Mouse (Mus musculus): ENCODE data around the gene Sult6b2. TPM values are rescaled to one million over a fixed set of nuclear protein-coding genes. Genes with fewer than 3 reads are reported as not detected.

The Sult6b2 gene
- polyA plus RNA-seq, 1 experiment from 2014 or later = not detected

- no peaks in the 10 kb centered on the region for H3K27me3 ChIP-seq
- 85% methylated on average over 4 of the region's 4 CpGs for WGBS
- no peaks in the 10 kb centered on the region for H3K36me3 ChIP-seq
- H3K9ac ChIP-seq = no peak overlapping the region
- H3K4me1 ChIP-seq (replicated peaks) = no peaks in the 10 kb centered on the region
- ATAC-seq (ENCODE audit: low FRiP score, low read depth) = no peak
- H3K4me3 ChIP-seq = no peak overlapping the region
- H3K9me3 ChIP-seq = no peaks in the 10 kb centered on the region
- H3K27ac ChIP-seq (replicated peaks) = no peak overlapping the region
- no peak overlapping the region for H3K4me2 ChIP-seq
These were observed 2.0 kb upstream of the Sult6b2 start for GRCm38 (mm10) chr6:142806326-142806725.

DNA sequence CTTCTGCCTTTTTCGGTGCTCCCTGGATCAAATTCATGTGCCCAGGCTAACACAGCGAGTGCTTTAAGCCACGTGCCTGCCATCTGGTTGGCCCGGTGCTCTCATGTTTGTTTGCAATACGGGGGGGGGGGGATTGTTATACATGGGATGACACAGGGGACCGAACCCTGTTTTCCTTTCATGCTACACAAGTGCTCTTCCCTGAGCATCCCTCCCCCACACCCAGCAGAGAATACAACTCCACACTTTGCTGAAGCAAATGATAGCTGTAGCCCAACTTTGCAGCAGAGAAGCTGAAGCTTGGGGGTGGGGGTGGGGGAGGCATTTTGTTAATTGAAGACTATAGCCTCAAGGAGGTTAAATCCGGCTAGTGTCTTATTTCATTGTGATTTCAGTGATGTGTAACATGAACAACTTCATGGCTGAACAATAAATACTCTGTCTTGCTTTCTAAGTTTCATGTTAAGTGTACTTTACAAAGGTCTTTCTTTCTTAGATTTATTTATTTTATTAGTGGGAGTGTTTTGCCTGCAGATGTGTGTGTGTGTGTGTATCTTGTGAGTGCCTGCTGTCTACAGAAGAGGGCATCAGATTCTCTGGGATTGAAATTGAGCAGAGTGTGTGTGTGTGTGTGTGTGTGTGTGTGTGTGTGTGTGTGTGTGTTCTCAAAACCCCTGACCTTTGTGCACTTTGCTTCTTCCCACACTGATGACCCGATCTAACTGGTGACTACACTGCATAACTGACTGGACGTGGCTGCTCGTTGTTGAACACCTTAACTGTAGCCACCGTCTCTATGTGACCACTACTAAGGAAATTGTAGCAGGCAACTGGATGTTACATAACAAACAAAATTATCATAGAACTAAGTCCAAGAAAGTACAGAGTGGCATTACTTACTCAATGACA is 1.4 kb downstream of the Sult6b2 start:
- Histone ChIP-seq H3K27me3 (no peaks in the 10 kb centered on the region), H3K27ac (replicated peaks) (no peak overlapping the region), H3K4me1 (replicated peaks) (no peaks in the 10 kb centered on the region), H3K9ac (no peak overlapping the region), H3K4me3 (no peak overlapping the region), H3K36me3 (no peaks in the 10 kb centered on the region), H3K4me2 (no peak overlapping the region), H3K9me3 (no peaks in the 10 kb centered on the region)
- WGBS = 58% methylated on average over 11 of the region's 11 CpGs
- ATAC-seq (ENCODE audit: low FRiP score, low read depth) = no peak

- Histone ChIP-seq H3K4me1 (replicated peaks) (no peaks in the 10 kb centered on the region), H3K9ac (no peak overlapping the region), H3K27me3 (no peaks in the 10 kb centered on the region), H3K9me3 (no peaks in the 10 kb centered on the region), H3K4me2 (no peak overlapping the region), H3K4me3 (no peak overlapping the region), H3K36me3 (no peaks in the 10 kb centered on the region), H3K27ac (replicated peaks) (no peak overlapping the region)
- 79% methylated on average over 5 of the region's 5 CpGs for WGBS
- no peak for ATAC-seq (ENCODE audit: low FRiP score, low read depth)
These were observed 2.6 kb downstream of the Sult6b2 start for GRCm38 (mm10) chr6:142801687-142802086.

GRCm38 (mm10) chr6:142799704-142800374 is 4.5 kb downstream of the Sult6b2 start:
- Histone ChIP-seq H3K4me2 (no peak overlapping the region), H3K9me3 (no peaks in the 10 kb centered on the region), H3K9ac (no peak overlapping the region), H3K36me3 (no peaks in the 10 kb centered on the region), H3K4me1 (replicated peaks) (no peaks in the 10 kb centered on the region), H3K27me3 (no peaks in the 10 kb centered on the region), H3K4me3 (no peak overlapping the region), H3K27ac (replicated peaks) (no peak overlapping the region)
- 80% methylated on average over 7 of the region's 7 CpGs for WGBS
- ATAC-seq (ENCODE audit: low FRiP score, low read depth) = no peak

GRCm38 (mm10) chr6:142798837-142799236 is 5.5 kb downstream of the Sult6b2 start:
- H3K9ac ChIP-seq = no peak overlapping the region
- H3K9me3 ChIP-seq = no peaks in the 10 kb centered on the region
- 69% methylated on average over 9 of the region's 9 CpGs for WGBS
- H3K27ac ChIP-seq (replicated peaks) = no peak overlapping the region
- H3K4me3 ChIP-seq = no peak overlapping the region
- H3K4me1 ChIP-seq (replicated peaks) = peaks cover under 1% of the 10 kb centered on the region
- no peaks in the 10 kb centered on the region for H3K36me3 ChIP-seq
- ATAC-seq (ENCODE audit: low FRiP score, low read depth) = no peak
- no peak overlapping the region for H3K4me2 ChIP-seq
- H3K27me3 ChIP-seq = no peaks in the 10 kb centered on the region

DNA sequence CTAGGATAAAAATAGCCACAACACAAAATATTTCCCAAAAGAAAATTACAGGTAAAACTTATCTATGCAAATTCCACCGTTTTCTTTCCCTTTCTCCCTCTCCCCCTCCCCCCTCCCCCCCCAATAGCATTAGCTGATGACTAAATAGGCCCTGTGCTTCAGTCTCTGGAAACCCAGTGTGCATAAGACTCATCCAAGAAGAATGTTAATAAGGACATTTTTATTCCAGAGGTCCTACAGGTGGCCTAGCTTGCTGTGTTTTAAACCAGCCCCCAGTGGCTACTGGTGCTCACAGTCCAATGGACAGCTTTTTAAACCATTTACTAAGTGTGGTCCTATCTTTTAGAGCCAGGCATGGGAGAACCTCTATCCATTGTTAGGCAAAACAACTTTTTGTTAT is 6.3 kb downstream of the Sult6b2 start:
- peaks cover 9% of the 10 kb centered on the region for H3K4me1 ChIP-seq (replicated peaks)
- no peak overlapping the region for H3K4me2 ChIP-seq
- no peaks in the 10 kb centered on the region for H3K27me3 ChIP-seq
- H3K27ac ChIP-seq (replicated peaks) = no peak overlapping the region
- H3K4me3 ChIP-seq = no peak overlapping the region
- no peaks in the 10 kb centered on the region for H3K36me3 ChIP-seq
- ATAC-seq (ENCODE audit: low FRiP score, low read depth) = no peak
- H3K9me3 ChIP-seq = no peaks in the 10 kb centered on the region
- 78% methylated on average over 1 of the region's 1 CpGs for WGBS
- H3K9ac ChIP-seq = no peak overlapping the region

DNA sequence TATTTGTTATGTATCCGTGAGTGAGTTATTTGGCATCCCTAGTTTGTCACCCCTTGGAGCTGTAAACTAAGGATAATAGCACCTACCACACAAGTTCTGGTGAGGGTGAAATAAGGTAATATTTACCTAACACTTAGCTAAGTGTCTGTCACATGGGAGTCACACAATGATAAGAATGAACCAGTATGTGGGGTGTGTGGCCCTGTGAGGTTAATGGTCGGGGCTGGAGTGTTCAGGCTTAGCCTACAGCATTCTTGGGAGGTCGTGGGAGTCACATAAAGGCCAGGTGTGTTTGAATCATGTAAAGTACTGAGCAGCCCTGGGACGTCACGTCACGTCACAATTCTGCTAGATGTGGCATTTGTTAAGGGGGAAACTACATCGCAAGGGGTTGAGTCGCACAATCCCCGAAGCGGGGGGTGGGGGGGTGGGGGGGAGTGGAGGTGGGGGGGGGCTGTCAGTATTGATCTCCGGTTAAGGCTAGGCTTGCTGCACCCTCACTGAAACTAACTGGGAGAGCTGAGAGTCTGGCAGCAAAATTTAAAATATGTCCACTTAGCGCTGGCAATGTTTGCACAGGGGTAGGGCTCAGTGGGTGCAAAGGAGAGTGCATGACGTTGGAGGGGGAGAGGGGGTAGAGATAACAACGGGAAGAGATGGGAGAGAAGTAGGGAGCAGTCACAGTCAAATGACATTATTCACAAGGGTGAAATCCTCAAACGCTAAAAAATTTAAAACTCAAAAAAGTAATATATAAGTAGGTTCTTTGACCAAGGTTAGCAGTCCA is 8.5 kb downstream of the Sult6b2 start:
- no peak overlapping the region for H3K27ac ChIP-seq (replicated peaks)
- no peak overlapping the region for H3K9ac ChIP-seq

GRCm38 (mm10) chr6:142795087-142795486 is 9.2 kb downstream of the Sult6b2 start:
- no peak overlapping the region for H3K9ac ChIP-seq
- H3K4me3 ChIP-seq = no peak overlapping the region
- no peak overlapping the region for H3K27ac ChIP-seq (replicated peaks)
- ATAC-seq (ENCODE audit: low FRiP score, low read depth) = no peak
- 93% methylated on average over 9 of the region's 9 CpGs for WGBS
- H3K9me3 ChIP-seq = no peaks in the 10 kb centered on the region
- no peak overlapping the region for H3K4me2 ChIP-seq
- H3K36me3 ChIP-seq = no peaks in the 10 kb centered on the region
- peaks cover 17% of the 10 kb centered on the region for H3K4me1 ChIP-seq (replicated peaks)
- no peaks in the 10 kb centered on the region for H3K27me3 ChIP-seq

More for the DNA sequence above, 8.5 kb downstream of the Sult6b2 start:
- Histone ChIP-seq H3K27me3 (no peaks in the 10 kb centered on the region), H3K36me3 (no peaks in the 10 kb centered on the region), H3K4me1 (replicated peaks) (peaks cover 17% of the 10 kb centered on the region), H3K4me3 (no peak overlapping the region), H3K4me2 (no peak overlapping the region), H3K9me3 (no peaks in the 10 kb centered on the region)
- no peak for ATAC-seq (ENCODE audit: low FRiP score, low read depth)
- WGBS = 83% methylated on average over 15 of the region's 15 CpGs

DNA sequence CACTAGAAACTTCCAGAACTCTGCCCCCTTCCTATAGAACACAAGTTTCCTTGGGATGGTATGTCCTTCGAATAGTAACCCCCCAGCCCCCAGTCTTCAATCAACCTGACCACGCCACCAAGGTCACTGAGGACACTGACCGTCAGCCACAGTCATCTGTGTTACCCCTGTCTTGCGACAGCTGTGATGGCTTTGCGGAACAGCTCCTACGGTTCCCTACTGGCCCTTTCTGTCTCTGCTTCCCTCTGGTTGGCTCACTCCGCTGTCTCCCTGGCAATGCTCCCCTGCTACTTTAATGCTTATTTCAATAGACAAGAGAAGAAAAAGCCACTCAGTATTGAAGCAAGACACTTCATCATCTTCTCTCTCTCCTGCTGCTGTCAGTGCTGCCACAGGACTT is 10.8 kb downstream of the Sult6b2 start:
- 8% methylated on average over 7 of the region's 7 CpGs for WGBS
- Histone ChIP-seq H3K9ac (no peak overlapping the region), H3K27ac (replicated peaks) (no peak overlapping the region; the same call in 1 of the 2 replicates), H3K36me3 (no peaks in the 10 kb centered on the region), H3K4me2 (peak overlapping the region; percentile 22; the same call in 1 of the 2 replicates), H3K27me3 (no peaks in the 10 kb centered on the region), H3K9me3 (no peaks in the 10 kb centered on the region), H3K4me1 (replicated peaks) (peaks cover 18% of the 10 kb centered on the region), H3K4me3 (no peak overlapping the region)
- peak; percentile 46; the same call in 1 of the 2 replicates for ATAC-seq (ENCODE audit: low FRiP score, low read depth)

DNA sequence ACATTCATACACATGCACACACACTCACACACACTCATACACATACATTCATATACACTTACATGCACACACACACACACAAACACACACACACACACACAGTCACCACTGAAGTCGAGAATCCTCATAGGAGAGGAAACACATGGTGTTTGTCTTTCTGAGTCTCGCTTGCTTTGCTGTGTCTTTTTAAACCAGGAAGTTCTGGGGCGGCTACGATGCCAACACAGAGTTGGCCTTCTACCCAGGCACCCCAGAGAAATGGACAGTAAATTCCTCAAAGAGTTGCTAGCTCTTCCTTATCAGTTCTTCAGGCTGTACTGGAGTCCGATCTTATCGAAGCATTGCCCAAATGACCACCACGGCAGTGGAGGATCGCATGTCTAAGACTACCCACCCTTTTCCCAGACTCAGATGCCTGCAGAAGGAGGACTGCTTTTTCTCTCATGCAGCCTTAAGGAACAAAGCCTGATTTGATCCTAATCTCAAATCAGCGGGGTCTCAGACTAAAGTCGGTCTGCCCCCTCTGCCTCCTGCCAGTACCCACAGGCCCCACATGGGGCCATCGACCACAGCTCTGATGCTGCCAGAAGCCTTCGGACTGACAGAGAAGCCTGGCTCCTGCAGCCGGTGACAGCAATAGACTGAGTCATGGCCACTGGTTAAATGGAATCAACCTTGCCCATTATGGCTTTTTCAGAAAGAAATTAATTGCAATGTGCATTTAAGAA is 11.9 kb downstream of the Sult6b2 start:
- no peak; the same call in 1 of the 2 replicates for ATAC-seq (ENCODE audit: low FRiP score, low read depth)
- no peaks in the 10 kb centered on the region for H3K27me3 ChIP-seq
- no peak overlapping the region for H3K4me3 ChIP-seq
- WGBS = 47% methylated on average over 13 of the region's 13 CpGs
- no peak overlapping the region for H3K27ac ChIP-seq (replicated peaks)
- peaks cover 23% of the 10 kb centered on the region for H3K4me1 ChIP-seq (replicated peaks)
- H3K9ac ChIP-seq = no peak overlapping the region
- no peak overlapping the region for H3K4me2 ChIP-seq
- no peaks in the 10 kb centered on the region for H3K9me3 ChIP-seq
- H3K36me3 ChIP-seq = no peaks in the 10 kb centered on the region

DNA sequence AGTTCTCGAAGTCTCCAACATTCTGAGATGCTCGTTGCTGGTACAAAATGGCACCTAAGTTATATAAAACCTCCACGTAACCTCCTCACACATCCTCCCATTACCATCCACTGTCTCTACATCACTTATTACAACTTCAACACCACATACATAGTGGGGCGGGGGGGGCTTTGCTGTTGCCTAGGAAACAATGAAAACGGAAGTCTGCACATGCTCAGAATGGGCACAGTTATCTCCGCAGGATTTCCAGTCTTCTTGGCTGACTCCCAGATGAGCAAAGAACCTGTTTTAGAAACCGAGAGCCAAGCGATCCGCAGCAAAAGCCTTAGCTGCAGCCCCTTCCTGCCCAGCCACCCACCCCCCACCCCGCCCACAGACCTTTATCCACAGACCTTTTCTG is 14.6 kb downstream of the Sult6b2 start:
- Histone ChIP-seq H3K36me3 (no peaks in the 10 kb centered on the region), H3K4me1 (replicated peaks) (peaks cover 23% of the 10 kb centered on the region), H3K27me3 (no peaks in the 10 kb centered on the region), H3K9me3 (no peaks in the 10 kb centered on the region), H3K9ac (no peak overlapping the region), H3K4me2 (no peak overlapping the region), H3K4me3 (no peak overlapping the region), H3K27ac (replicated peaks) (no peak overlapping the region)
- 81% methylated on average over 10 of the region's 10 CpGs for WGBS
- ATAC-seq (ENCODE audit: low FRiP score, low read depth) = no peak

All from hindbrain, embryonic 15.5 days (tissue).